Mouse (Mus musculus) liver, embryonic 13.5 days (tissue): Measurements from ENCODE around the gene Map2k5. TPM values are rescaled to one million over a fixed set of nuclear protein-coding genes. Genes with fewer than 3 reads are reported as not detected.

Source experiments
- ATAC-seq: fragments of 200-750 bp; cut with Nextera tagmentation; 2 replicates; pipeline ENCODE4 v1.8.0; 2017; ENCODE audit warnings: low read depth, mild to moderate bottlenecking, moderate number of reproducible peaks, moderate library complexity
- DNase-seq: peaks from one replicate; pipeline ENCODE4 v3.0.0; 2022
- H3K27ac ChIP-seq: fragments of 300-500 bp; sonication (generic); 2 replicates; pipeline ENCODE4 v1.5.1; 2015; ENCODE audit warnings: moderate library complexity, mild to moderate bottlenecking, inconsistent platforms
- H3K27me3 ChIP-seq: fragments of 300-500 bp; sonication (generic); 2 replicates; pipeline ENCODE4 v1.6.1; 2015; ENCODE audit warnings: mild to moderate bottlenecking, inconsistent platforms
- H3K36me3 ChIP-seq: fragments of 300-500 bp; sonication (generic); 2 replicates; pipeline ENCODE4 v1.6.1; 2015; ENCODE audit warnings: mild to moderate bottlenecking, inconsistent platforms
- H3K4me1 ChIP-seq: fragments of 300-500 bp; sonication (generic); replicated peaks from 2 replicates; pipeline ENCODE4 v1.6.1; 2015; ENCODE audit warnings: inconsistent platforms
- H3K4me2 ChIP-seq: fragments of 300-500 bp; sonication (generic); 2 replicates; pipeline ENCODE4 v1.6.1; 2015; ENCODE audit warnings: inconsistent platforms, mild to moderate bottlenecking, moderate library complexity
- H3K4me3 ChIP-seq: fragments of 300-500 bp; sonication (generic); replicated peaks from 2 replicates; pipeline ENCODE4 v1.5.1; 2015; ENCODE audit warnings: mild to moderate bottlenecking, inconsistent platforms
- H3K9ac ChIP-seq: fragments of 300-500 bp; sonication (generic); 2 replicates; pipeline ENCODE4 v1.6.1; 2015; ENCODE audit warnings: mild to moderate bottlenecking, inconsistent platforms
- H3K9me3 ChIP-seq: fragments of 300-500 bp; sonication (generic); replicated peaks from 2 replicates; pipeline ENCODE4 v1.6.1; 2016; ENCODE audit warnings: inconsistent platforms
- WGBS: fragments of 180-500 bp; shearing (Covaris S2); methylation state at CpG from one replicate; pipeline ENCODE4 v1.1.7; 2015; ENCODE audit not compliant: insufficient replicate concordance; 5-methylcytosine and 5-hydroxymethylcytosine counted together
- polyA plus RNA-seq: library from polyadenylated mRNA; unstranded; fragments of >200 nt; fragmentation: Nextera tagmentation; extraction: Ambion mirVana; gene quantifications from 2 replicates; pipeline ENCODE4 v1.2.1, GENCODE M21; 2015

Gene Map2k5
- polyA plus RNA-seq, 1 experiment from 2014 or later = 10.5 TPM

GRCm38 (mm10) chr9:63136241-63136640 is 241.5 kb downstream of the Map2k5 start:
- no peak overlapping the region for H3K9ac ChIP-seq
- H3K4me1 ChIP-seq = peaks cover 18% of the 10 kb centered on the region
- DNase-seq (no peak), ATAC-seq (no peak)
- H3K36me3 ChIP-seq = no peaks in the 10 kb centered on the region
- peaks cover 99% of the 10 kb centered on the region for H3K27me3 ChIP-seq
- no peak overlapping the region for H3K4me2 ChIP-seq
- WGBS = 6% methylated on average over 8 of the region's 8 CpGs
- no peaks in the 10 kb centered on the region for H3K9me3 ChIP-seq
- no peak overlapping the region for H3K4me3 ChIP-seq
- H3K27ac ChIP-seq = no peak overlapping the region

DNA sequence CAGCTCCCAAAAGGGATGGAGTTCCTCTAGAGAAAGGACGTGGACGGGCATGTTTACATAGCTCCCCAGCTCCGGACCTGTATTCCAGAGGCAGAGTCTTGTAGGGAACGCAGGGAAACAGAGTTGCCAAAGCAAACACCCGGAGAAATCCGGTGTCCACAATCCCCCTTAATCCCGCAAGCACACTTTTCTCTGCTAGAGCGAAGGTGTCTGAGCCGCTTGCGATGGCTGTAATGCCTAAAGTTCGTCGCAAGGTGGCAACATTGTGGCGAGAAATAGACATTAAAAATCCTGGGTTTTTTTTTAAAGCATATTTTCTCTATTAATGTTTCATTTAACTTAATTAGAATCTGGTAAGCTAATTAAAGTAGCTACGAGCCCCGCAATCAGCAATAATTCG is 241.9 kb downstream of the Map2k5 start:
- under 1% methylated on average over 16 of the region's 16 CpGs for WGBS
- Histone ChIP-seq H3K4me2 (peak overlapping the region; percentile 35), H3K27me3 (peaks cover 99% of the 10 kb centered on the region), H3K9ac (no peak overlapping the region), H3K4me1 (peaks cover 18% of the 10 kb centered on the region), H3K9me3 (no peaks in the 10 kb centered on the region), H3K4me3 (no peak overlapping the region; the same call in 1 of the 2 replicates), H3K36me3 (no peaks in the 10 kb centered on the region), H3K27ac (no peak overlapping the region)
- ATAC-seq = no peak
- DNase-seq = no peak

GRCm38 (mm10) chr9:63135356-63135755 is 242.3 kb downstream of the Map2k5 start:
- WGBS = 3% methylated on average over 11 of the region's 11 CpGs
- Histone ChIP-seq H3K4me2 (peak overlapping the region; percentile 35), H3K27me3 (peaks cover 99% of the 10 kb centered on the region), H3K36me3 (no peaks in the 10 kb centered on the region), H3K9me3 (no peaks in the 10 kb centered on the region), H3K9ac (no peak overlapping the region), H3K4me3 (no peak overlapping the region; the same call in 1 of the 2 replicates), H3K27ac (no peak overlapping the region), H3K4me1 (peaks cover 18% of the 10 kb centered on the region)
- DNase-seq = no peak
- no peak for ATAC-seq

GRCm38 (mm10) chr9:63133659-63134058 is 244.0 kb downstream of the Map2k5 start:
- Histone ChIP-seq H3K9me3 (no peaks in the 10 kb centered on the region), H3K36me3 (no peaks in the 10 kb centered on the region), H3K4me1 (peaks cover 16% of the 10 kb centered on the region), H3K27me3 (peaks cover 83% of the 10 kb centered on the region), H3K4me2 (peak overlapping the region; percentile 59), H3K27ac (no peak overlapping the region), H3K9ac (no peak overlapping the region), H3K4me3 (peak overlapping the region; percentile 42)
- DNase-seq = no peak
- WGBS = 12% methylated on average over 6 of the region's 6 CpGs
- no peak for ATAC-seq

DNA sequence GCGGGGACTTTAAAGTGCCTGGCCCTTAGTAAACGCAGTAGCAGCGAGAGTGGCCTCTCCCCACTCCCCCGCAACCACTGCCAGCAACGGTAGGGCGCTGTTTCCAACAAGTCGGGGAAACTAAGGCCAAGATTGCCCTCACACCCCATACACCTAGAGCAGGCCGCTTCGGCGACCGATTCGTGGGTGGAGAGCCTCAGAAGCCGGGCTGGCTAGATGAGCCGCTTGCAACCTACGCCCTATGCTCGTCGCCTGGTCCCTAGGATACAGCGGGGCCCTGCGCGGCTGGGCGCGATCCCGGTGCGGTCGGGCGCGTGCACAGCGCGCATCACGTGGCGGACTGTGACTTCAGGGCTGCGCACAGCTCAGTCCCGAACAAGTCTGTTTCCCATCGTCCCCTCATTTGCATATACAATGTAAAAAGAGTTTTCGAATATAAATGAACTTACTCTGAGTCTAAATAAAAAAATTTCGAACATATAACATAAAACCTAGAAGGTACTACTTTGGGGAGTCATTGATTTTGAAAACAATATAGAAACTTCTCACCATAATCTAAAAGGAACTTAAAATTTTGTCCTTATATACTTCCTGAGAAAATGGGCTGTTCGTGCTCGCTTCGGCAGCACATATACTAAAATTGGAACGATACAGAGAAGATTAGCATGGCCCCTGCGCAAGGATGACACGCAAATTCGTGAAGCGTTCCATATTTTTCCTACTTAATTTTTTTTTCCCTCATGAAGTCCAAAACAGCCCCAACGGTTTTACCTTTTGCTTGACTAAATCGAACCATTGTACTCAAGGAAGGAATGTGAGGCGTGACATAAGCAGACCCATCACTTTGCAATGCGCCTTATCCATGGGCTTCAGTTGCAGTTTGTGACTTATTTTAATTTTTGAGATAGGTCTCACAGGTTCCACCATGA is 244.8 kb downstream of the Map2k5 start:
- peak overlapping the region; percentile 63 for H3K4me3 ChIP-seq
- ATAC-seq (peak; percentile 99), DNase-seq (peak; percentile 85)
- under 1% methylated on average over 48 of the region's 48 CpGs for WGBS
- H3K4me1 ChIP-seq = peaks cover 12% of the 10 kb centered on the region
- peaks cover 76% of the 10 kb centered on the region for H3K27me3 ChIP-seq
- peak overlapping the region; percentile 70 for H3K9ac ChIP-seq
- peak overlapping the region; percentile 59 for H3K27ac ChIP-seq
- peak overlapping the region; percentile 83 for H3K4me2 ChIP-seq
- H3K36me3 ChIP-seq = no peaks in the 10 kb centered on the region
- no peaks in the 10 kb centered on the region for H3K9me3 ChIP-seq

DNA sequence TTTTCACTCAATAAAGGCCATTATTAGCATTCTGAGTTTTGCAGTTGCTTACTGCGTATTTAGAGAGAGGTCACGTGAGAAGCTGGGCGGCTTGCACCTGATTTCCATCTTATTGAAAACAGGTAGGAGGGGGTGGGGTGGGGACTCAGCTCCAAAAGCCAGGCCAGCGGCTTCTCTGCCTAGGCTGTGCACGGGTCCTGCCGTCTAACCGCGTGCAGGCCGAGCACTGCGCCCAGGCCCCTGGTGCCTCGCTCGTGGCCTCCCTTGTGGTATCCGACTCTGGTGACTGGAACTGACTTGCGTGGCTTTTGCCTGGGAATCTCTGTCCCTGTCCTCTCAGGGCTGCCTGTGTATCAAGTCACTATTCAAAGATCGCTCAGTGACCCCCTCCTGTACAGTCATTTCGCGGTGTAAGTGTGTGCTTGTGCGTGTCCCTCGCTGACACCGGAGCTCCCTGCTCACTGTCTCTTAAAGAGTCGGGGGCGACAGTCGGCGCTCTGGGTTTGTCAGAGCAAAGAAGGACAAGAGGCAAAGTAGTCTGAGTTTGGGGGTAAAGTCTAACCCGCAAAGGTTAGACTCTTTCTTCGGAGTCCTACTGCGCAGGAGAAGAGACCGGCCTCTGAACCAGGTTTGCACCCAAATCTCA is 245.6 kb downstream of the Map2k5 start:
- Histone ChIP-seq H3K9ac (peak overlapping the region; percentile 70), H3K27ac (peak overlapping the region; percentile 59), H3K27me3 (peaks cover 67% of the 10 kb centered on the region), H3K4me2 (peak overlapping the region; percentile 83), H3K36me3 (no peaks in the 10 kb centered on the region), H3K9me3 (no peaks in the 10 kb centered on the region), H3K4me1 (peaks cover 12% of the 10 kb centered on the region), H3K4me3 (peak overlapping the region; percentile 63)
- WGBS = 5% methylated on average over 28 of the region's 28 CpGs
- ATAC-seq (peak; percentile 3; the same call in 1 of the 2 replicates), DNase-seq (no peak)

DNA sequence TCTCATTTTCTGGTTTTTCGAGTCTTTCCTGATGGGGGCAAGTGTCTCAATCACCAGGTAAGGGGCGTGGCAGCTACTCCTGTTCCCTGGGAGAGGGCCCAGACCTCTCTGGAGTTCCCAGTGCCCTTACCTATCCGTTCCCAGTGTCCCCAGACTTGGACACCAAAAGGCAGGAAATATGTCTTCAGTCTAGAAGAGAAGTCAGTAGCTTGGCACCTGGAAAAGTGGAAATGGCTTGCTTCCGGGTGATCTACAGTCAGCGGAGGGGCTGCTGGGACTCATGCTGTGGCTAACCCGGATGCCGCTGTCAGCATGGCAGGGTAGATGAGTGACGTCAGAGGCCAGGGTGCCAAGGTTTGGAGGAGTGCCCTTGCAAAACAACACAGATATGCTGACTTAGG is 248.1 kb downstream of the Map2k5 start:
- WGBS = 67% methylated on average over 8 of the region's 8 CpGs
- Histone ChIP-seq H3K4me1 (peaks cover 11% of the 10 kb centered on the region), H3K36me3 (no peaks in the 10 kb centered on the region), H3K9me3 (no peaks in the 10 kb centered on the region), H3K9ac (no peak overlapping the region), H3K4me3 (no peak overlapping the region), H3K27me3 (peaks cover 43% of the 10 kb centered on the region), H3K27ac (no peak overlapping the region), H3K4me2 (no peak overlapping the region)
- no peak for DNase-seq
- no peak for ATAC-seq

- Histone ChIP-seq H3K4me3 (no peak overlapping the region), H3K36me3 (no peaks in the 10 kb centered on the region), H3K9me3 (no peaks in the 10 kb centered on the region), H3K9ac (no peak overlapping the region), H3K27me3 (no peaks in the 10 kb centered on the region), H3K4me2 (peak overlapping the region; percentile 79), H3K4me1 (peaks cover 11% of the 10 kb centered on the region), H3K27ac (no peak overlapping the region)
- WGBS = 14% methylated on average over 9 of the region's 9 CpGs
- ATAC-seq = peak; percentile 49; the same call in 1 of the 2 replicates
- DNase-seq = no peak
Observed at GRCm38 (mm10) chr9:63124512-63124911, 253.2 kb downstream of the Map2k5 start.

- H3K9ac ChIP-seq = peak overlapping the region; percentile 65
- H3K4me2 ChIP-seq = peak overlapping the region; percentile 79
- H3K27ac ChIP-seq = no peak overlapping the region
- peak; percentile 86 for ATAC-seq
- H3K36me3 ChIP-seq = no peaks in the 10 kb centered on the region
- peak overlapping the region; percentile 52 for H3K4me3 ChIP-seq
- no peaks in the 10 kb centered on the region for H3K27me3 ChIP-seq
- H3K9me3 ChIP-seq = no peaks in the 10 kb centered on the region
- peaks cover 11% of the 10 kb centered on the region for H3K4me1 ChIP-seq
- 5% methylated on average over 30 of the region's 30 CpGs for WGBS
- DNase-seq = peak; percentile 76
Observed at GRCm38 (mm10) chr9:63123451-63124438, 254.0 kb downstream of the Map2k5 start.

- Histone ChIP-seq H3K4me1 (peaks cover 11% of the 10 kb centered on the region), H3K9me3 (no peaks in the 10 kb centered on the region), H3K4me3 (no peak overlapping the region), H3K36me3 (no peaks in the 10 kb centered on the region), H3K4me2 (no peak overlapping the region), H3K27me3 (no peaks in the 10 kb centered on the region), H3K27ac (no peak overlapping the region), H3K9ac (no peak overlapping the region)
- no peak for ATAC-seq
- no peak for DNase-seq
- 55% methylated on average over 8 of the region's 8 CpGs for WGBS
Observed at GRCm38 (mm10) chr9:63122161-63122833, 255.4 kb downstream of the Map2k5 start.
